Mouse (Mus musculus) ES-Bruce4 (cell line): ENCODE results near the gene Suds3.

Experiments used
- CTCF ChIP-seq: IDR thresholded peaks from one replicate; pipeline ENCODE4 v1.8.1; 2011; ENCODE audit warnings: low read depth, low read length
- EP300 ChIP-seq: IDR thresholded peaks from 2 replicates; pipeline ENCODE4 v1.6.1; 2011; ENCODE audit warnings: low read depth, low read length; ENCODE audit not compliant: insufficient read depth
- POLR2A ChIP-seq: IDR thresholded peaks from one replicate; pipeline ENCODE4 v1.8.1; 2011; ENCODE audit warnings: low read length; ENCODE audit not compliant: insufficient read depth

DNA sequence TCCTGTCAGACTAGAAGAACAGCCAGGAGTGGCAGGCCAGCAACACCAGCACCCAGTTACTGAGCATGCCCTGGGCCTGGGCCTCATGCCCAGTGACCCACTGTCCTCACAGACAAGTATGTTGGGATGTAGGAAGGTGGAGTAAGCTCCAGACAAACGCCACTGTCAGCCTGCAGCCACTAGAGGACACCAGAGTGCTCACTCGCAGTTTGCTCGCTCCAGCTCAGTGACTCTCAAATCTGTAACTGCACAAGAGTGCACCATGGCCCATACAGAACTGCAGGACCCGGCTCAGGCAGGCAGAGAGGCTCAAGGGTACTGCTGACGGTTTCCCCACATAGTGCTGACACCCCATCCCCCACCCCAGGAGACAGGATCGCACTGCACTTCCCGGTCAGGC lies 21.5 kb downstream of the Suds3 start:
- TF ChIP-seq EP300 (no peak), CTCF (peak; percentile 87), POLR2A (no peak)
